Mouse (Mus musculus) c-Kit-positive CD71-positive TER-119-positive erythroid progenitor cells, embryonic 14.5 days (primary cell): ENCODE measurements at regions not wholly inside any gene's neighbourhood (a gene's known extent, or its start where the extent isn't known, plus 50 kb on each side); places are given as distances from the start of the nearest gene placed in this dataset.

Experiments used
- DNase-seq: peaks from one replicate; pipeline ENCODE4 v3.0.0-alpha.2; 2013; ENCODE audit warnings: low spot score

- DNase-seq: no peak
These were observed 455.1 kb downstream of the Etnk1 start for GRCm38 (mm10) chr6:143622161-143622560.

DNA sequence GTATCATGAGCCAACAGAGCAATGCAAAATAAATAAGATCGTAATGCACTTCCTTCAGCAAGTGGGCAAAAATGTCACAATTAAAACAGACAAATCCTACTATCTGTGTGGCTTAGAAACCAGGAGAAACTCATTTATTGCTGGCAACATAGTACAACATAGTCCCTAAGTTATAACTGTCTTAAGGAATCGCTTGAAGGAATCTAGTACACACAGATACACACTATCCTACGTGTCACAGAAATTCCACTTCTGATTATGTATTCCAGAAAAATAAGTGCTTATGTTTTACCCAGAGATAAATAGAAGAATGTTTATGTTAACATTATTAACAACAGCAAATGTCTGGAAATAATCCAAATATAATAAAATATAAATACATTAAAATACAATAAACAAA, 457.9 kb downstream of the Etnk1 start:
- DNase-seq: no peak

GRCm38 (mm10) chr6:143631581-143631980, 464.6 kb downstream of the Etnk1 start:
- no peak for DNase-seq

GRCm38 (mm10) chr6:143633710-143634109, 466.7 kb downstream of the Etnk1 start:
- no peak for DNase-seq

DNA sequence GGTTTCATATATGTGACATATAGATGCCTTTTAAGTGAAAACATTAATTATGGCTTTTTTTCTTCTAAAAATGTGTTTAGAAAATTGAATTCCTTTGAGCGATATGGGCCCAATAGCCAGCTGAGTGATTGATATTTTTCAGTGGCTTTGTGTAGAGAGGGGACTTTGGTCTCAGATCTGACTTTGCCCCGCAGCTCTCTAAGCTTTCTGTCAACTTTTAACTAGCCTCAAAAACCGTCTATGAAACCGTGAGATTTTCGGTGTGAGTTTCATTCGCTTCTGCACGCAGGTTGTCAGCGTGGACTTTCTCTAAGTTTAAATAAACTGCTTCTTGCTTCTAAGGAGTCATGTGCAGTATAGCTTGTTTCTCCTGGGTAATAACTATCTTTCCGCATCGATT, 467.3 kb downstream of the Etnk1 start:
- no peak for DNase-seq

DNA sequence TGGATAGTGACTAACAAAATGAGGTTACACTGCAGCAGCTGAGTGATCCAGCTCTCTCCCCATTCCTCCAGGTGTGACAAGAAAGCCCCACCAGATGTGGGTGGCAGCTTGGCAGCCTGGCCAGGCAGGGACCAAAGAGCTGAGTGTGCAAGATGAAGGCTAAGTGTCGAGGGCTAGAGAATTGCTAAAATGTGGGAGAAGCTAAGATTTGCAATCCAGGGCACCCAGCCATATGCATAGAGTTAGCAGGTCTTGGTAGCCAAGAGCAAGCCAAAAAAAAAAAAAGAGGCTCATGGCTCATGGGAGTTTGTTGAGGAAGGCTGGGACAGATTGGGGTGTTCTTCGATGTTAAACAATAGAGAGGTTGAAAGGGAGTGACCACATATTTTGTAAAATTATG, 468.0 kb downstream of the Etnk1 start:
- no peak for DNase-seq

- DNase-seq: no peak
These were observed 473.6 kb downstream of the Etnk1 start for GRCm38 (mm10) chr6:143640652-143641051.

DNA sequence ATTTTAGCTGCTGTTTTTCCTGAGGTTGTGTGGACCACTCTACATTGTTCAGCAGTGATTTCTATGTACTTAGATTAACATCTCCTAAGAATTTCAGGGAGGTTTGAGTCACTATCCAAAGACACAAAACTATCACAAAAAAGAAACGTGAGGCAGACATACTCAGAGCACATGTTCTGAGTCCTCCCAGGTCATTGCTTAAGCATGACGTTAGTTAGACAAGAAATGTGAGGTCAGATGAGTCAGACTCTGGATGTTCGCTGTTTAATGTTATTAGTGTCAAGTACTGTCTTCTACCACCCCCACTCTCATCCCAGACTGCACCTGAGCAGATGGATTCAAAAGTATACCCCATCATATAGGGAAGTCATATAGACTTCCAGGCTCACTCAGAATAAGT, 475.0 kb downstream of the Etnk1 start:
- no peak for DNase-seq

- no peak for DNase-seq
These were observed 479.0 kb downstream of the Etnk1 start for GRCm38 (mm10) chr6:143645989-143646388.

- DNase-seq: no peak
These were observed 481.5 kb downstream of the Etnk1 start for GRCm38 (mm10) chr6:143648501-143648900.

- DNase-seq: no peak
These were observed 489.6 kb downstream of the Etnk1 start for GRCm38 (mm10) chr6:143656576-143656975.

GRCm38 (mm10) chr6:143660837-143661236, 493.8 kb downstream of the Etnk1 start:
- no peak for DNase-seq

DNA sequence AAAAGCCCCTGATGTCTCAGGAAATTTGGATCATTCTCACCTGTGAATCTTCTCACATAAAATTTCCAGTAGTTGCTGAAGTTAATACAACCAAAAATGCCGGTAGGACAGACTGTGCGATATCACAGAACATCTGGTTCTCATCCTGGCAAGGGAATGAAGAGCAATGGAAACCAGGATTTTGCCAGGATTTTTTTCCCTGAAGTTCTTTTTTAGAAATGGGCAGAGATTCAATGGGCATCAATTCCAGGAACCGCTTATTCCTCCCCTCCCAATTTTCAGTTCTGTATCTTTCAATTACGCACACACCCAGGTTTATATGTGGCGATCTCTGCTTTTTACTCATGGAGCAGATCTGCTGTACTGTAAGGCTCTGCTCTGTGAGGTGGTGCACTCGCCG, 496.3 kb downstream of the Etnk1 start:
- DNase-seq: no peak

DNA sequence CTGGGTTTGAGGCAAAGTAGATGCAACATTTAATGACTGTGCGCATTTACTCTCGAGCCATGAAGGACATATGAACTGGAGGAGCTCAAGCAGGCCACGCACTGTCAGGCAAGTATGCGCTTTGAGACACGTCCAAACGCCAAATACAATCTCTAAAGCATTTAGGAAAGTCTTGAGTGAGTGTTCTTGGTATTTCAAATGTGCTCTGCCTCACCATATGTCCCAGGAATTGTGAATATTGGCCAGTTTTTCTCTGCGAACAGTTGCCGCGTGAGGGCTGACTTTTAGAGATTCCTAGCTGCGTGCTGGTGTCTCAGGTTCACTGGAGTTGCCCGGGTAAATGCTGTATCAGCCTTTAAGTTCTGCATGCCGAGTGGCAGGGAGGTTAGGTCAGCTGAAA, 498.4 kb downstream of the Etnk1 start:
- DNase-seq: no peak

GRCm38 (mm10) chr6:143668551-143668950, 501.5 kb downstream of the Etnk1 start:
- DNase-seq: no peak

DNA sequence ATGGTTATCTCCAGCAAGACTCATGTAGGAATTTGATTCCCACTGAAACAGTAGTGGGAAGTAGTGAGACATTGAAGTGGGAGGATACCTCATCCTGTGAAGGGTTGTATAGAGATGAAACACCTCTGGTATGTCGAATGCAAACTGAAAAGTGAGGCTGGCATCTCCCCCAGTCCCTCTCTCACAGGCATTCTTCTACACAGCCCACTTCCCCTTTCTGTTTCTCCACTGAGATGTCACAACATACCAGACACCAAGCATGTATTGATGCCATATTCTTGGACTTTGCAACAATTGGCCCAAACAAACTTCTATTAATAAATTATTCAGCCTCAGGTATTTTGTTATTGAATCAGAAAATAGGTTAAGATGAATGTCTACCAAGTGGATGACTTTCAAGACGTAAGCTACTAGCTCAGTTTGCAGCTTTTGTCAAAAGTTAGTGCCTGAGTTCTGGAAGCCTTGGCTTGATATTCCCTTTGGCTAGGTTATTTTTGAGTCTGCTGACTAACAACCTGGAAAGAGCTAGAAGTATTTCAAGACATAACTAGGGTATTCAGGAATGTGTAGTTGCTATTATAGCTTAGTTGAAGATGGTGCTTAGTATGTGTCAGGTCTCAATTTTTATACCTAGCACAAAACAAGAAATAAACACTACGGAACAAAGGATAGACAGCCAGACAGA, 502.6 kb downstream of the Etnk1 start:
- DNase-seq: no peak

GRCm38 (mm10) chr6:143690131-143690530, 523.1 kb downstream of the Etnk1 start:
- DNase-seq: no peak

- no peak for DNase-seq
These were observed 523.8 kb downstream of the Etnk1 start for GRCm38 (mm10) chr6:143690866-143691265.

GRCm38 (mm10) chr6:143697997-143698396, 531.0 kb downstream of the Etnk1 start:
- no peak for DNase-seq

- DNase-seq: no peak
These were observed 537.0 kb downstream of the Etnk1 start for GRCm38 (mm10) chr6:143703984-143704383.

DNA sequence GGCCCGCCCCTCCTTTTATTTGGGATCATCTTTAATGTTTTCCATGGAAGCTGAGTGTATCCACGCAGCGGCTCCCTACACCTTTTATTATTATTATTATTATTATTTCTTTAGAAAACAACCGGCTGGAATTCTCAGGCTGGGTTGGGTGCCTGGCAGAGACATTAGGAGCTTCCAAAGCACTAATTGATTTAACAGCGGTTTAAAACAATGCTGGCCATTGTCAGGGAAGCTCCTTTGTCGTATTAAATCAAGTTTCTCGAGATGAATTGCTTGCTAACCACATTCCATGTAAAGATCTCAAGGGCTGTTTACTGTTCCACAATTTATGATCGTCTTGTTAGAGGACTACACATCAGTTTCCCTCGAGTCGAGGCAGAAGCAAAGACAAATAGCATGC, 539.4 kb downstream of the Etnk1 start:
- DNase-seq: no peak

GRCm38 (mm10) chr6:143714461-143714860, 547.4 kb downstream of the Etnk1 start:
- no peak for DNase-seq

- DNase-seq: no peak
These were observed 583.1 kb downstream of the Etnk1 start for GRCm38 (mm10) chr6:143750074-143750473.
